10 mouse cellular contexts compared by ENCODE assay signal in the genomic region with DNA sequence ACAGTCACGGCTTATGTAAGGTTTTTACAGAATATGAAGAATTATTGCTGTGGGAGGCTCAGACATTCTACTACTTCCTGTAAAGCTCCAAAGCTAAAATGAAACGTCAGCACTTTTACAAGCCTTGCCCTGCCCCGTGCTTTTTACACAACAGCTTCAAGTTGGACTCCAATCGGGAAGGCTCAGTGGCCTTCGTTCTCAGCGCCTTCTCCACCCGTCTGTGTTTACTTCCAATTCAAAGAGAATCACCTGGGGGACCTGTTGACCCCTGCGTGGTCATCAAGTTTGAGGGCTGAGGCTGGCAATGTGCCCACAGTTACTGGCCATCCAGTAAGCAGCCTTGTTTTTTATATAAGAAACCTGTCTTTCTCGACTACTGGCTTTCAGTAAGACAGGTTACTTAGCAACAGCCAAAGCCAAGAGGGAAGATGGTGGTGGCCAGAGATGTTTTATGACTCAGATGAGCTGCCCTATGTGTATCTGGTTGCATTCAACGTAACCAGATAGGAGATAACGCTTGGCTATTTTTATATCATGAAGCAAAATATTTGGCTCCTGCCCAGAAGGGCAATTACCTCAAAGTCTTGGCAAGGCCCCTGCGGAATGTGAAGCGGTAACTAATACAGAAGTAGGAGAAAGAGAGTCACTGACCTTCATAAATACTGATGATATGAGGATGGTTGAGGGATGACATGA. TPM values are rescaled to one million over a fixed set of nuclear protein-coding genes. Genes with fewer than 3 reads are reported as not detected.
DNase-seq lines count a peak whose midpoint lies in the region; ATAC-seq and TF ChIP-seq lines count a peak whose summit lies in the region.
"Had no signal": no experiment of that assay in that cellular context is flagged by ENCODE, and none has a peak within 500 bp of the region (broad histone marks: within the 10 kb centered on the region; RNA-seq: fewer than 3 reads in every experiment).

No protein-coding gene starts in this region.

- TF ChIP-seq CTCF in kidney, adult 2 months (conservative IDR thresholded peaks at IDR 0.05; ENCODE audit: insufficient read depth, insufficient read length, low read depth, low read length): no peak
- no peak for TF ChIP-seq CTCF in gastrocnemius, adult 2 months (IDR thresholded peaks at IDR 0.05)

- peak; percentile 65 for ATAC-seq in intestine, embryonic 16.5 days

- H3K9ac ChIP-seq in intestine, embryonic 16.5 days (ENCODE audit: low read depth, low read length): no peak overlapping the region

- H3K4me1 ChIP-seq in kidney, adult 2 months (ENCODE audit: control insufficient read depth, insufficient read depth, low read length): peaks cover 18% of the 10 kb centered on the region
- 0 out of 2 replicates have a peak, but pooled peaks cover 5% of the 10 kb centered on the region for H3K4me1 ChIP-seq in intestine, embryonic 16.5 days (ENCODE audit: control insufficient read depth, insufficient read depth, low read length)

- peak; percentile 69 for DNase-seq in kidney, adult 2 months
- no peak for DNase-seq in kidney, adult 18-20 months
- DNase-seq in MN1 (ENCODE audit: low spot score): peak; percentile 61
- DNase-seq in gastrocnemius, adult 2 months: peak; percentile 67
- DNase-seq in left cerebral cortex, adult 18-20 months (ENCODE audit: low spot score in 2 of 2): no peak
- DNase-seq in embryo, embryonic 10.5 days (ENCODE audit: low spot score): no peak
- DNase-seq in layer of hippocampus, adult 11-12 months (ENCODE audit: low spot score): no peak

- no peak overlapping the region for H3K4me3 ChIP-seq in kidney, adult 2 months (ENCODE audit: insufficient read depth, low read depth, low read length)
- peak overlapping the region; percentile 51 for H3K4me3 ChIP-seq in gastrocnemius, adult 2 months
- no peak overlapping the region for H3K4me3 ChIP-seq in intestine, embryonic 16.5 days (ENCODE audit: low read length)

- H3K4me2 ChIP-seq in intestine, embryonic 16.5 days (ENCODE audit: low read depth, low read length): no peak overlapping the region
- H3K4me2 ChIP-seq: liver, embryonic 11.5 days had no signal

- H3K27ac ChIP-seq in kidney, adult 2 months (ENCODE audit: insufficient read depth, low read depth, low read length): no peak overlapping the region
- peak overlapping the region; percentile 76 for H3K27ac ChIP-seq in gastrocnemius, adult 2 months
- H3K27ac ChIP-seq in intestine, embryonic 16.5 days (ENCODE audit: low read length): 0 out of 2 replicates have a peak overlapping the region, but pooled peaks have one; percentile 2

- no peaks in the 10 kb centered on the region for H3K36me3 ChIP-seq in kidney, adult 2 months (ENCODE audit: control insufficient read depth, insufficient read depth, low read length)
- no peaks in the 10 kb centered on the region for H3K36me3 ChIP-seq in intestine, embryonic 16.5 days (ENCODE audit: control insufficient read depth, insufficient read depth, low read length)
- H3K36me3 ChIP-seq: G1E had no signal

- H3K27me3 ChIP-seq in kidney, adult 2 months (replicated peaks; ENCODE audit: control insufficient read depth, insufficient read depth, low read length): no peaks in the 10 kb centered on the region
- H3K27me3 ChIP-seq in intestine, embryonic 16.5 days (replicated peaks; ENCODE audit: control insufficient read depth, insufficient read depth, low read length): no peaks in the 10 kb centered on the region

- TF ChIP-seq POLR2A in kidney, adult 2 months (IDR thresholded peaks at IDR 0.05; ENCODE audit: low read depth, low read length): no peak

- intact Hi-C loops in gastrocnemius, adult 2 months (cut with DNase I): no loop called here

- H3K9me3 ChIP-seq in intestine, embryonic 16.5 days (ENCODE audit: control insufficient read depth, low read length): no peaks in the 10 kb centered on the region

- 30% methylated on average over 13 of the region's 13 CpGs for WGBS in kidney, adult 2 months
- 55% methylated on average over 13 of the region's 13 CpGs for whole genome bisulfite sequencing in intestine, embryonic 16.5 days

RNA-seq across cellular contexts. Expression of gene Nuak1, which starts 31.3 kb away (rescaled TPM):
- 12.2 and 12.3 TPM in 2 replicates for polyA plus RNA-seq in kidney, adult 2 months (2012; rRNA removed)
- 10 to 100 TPM; 21.4 to 31.0 TPM for total RNA-seq in gastrocnemius, adult 2 months (2021)
- 0.59 and 0.66 TPM in 2 replicates for polyA plus RNA-seq in intestine, embryonic 16.5 days (2015; fragmentation: Nextera tagmentation; extraction: Ambion mirVana)
- 10 to 100 TPM; 87.8 to 89.7 TPM for total RNA-seq in left cerebral cortex, adult 18-20 months (2021)
- polyA plus RNA-seq: G1E had no signal

Comparison
In these comparisons a context has a peak if more than half of its experiments do, and no peak if none do; other contexts are left out.
1. DNase-seq: peak in kidney, adult 2 months (single experiment), MN1 (single experiment) and gastrocnemius, adult 2 months (single experiment); none in kidney, adult 18-20 months (single experiment), left cerebral cortex, adult 18-20 months (0 of 2), embryo, embryonic 10.5 days (single experiment) and layer of hippocampus, adult 11-12 months (single experiment).